Mouse (Mus musculus) spleen, adult 18-20 months (tissue): ENCODE measurements around the gene Wdr61.
"Not testable (repeated sequence)": the region's sequence is repeated elsewhere in the genome, so short reads cannot be mapped to it uniquely, and the experiment has no call there.

Source experiments
- DNase-seq, 2 experiments: peaks; one replicate each; pipeline ENCODE4 v3.0.0; 2022; ENCODE audit warnings: mixed read lengths in 2 of 2

Wdr61 gene

DNA sequence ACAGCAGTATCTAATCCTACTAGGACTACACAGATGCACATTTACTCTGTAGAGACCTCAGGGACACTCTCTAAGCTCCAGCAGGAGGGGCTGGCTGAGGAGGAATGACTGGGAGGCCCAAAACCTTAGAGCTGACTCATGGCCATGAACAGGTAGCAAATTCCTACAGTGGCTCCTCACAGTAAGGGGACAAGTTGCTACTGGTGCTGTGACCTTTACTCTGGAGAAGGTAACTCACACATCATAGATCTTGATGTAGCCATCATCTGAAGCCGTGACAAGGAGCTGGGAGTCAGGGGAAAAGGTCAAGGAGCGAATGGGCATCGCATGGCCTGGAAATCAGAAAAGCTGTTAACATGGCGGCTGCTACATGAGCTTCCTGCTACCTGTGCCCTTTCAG is 11.7 kb downstream of the Wdr61 start:
- DNase-seq, result no peak

DNA sequence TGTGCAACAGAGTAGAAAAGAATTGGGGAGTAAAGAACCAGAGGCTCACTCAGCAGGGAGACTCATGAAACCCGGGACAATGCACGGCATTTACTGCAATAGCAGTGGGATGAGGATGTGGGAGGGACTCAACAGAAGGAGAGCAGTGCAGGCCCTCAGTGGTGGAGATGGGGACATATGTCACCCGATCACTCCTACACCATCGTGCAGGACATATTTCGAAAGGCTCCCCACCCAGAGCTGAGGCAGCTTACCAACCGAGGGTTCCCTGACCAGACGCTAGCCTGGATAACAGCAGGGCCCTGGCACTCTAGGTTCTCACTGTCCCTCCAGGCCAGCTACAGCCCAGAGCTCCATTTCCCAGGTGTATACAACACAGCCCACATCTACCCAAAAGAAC is 12.2 kb downstream of the Wdr61 start:
- DNase-seq, result no peak

DNA sequence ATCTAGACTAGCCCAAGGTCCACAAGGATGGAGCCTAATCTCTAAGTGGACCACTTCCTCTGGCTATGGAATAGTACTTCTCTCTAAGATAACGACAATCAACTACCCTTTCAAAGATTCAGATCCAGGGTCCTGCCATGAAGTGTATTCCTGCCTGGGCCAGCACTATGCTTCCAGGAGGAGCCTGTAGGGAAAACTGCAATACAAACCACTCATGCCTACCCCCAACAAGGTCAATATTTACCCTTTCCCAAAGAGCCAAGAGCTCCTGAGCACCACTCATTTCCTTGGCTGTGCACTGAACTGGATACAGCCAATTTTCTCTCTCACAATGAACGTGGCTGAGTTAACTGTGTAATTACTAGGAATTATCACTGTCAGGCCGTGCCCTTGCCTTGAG is 16.8 kb downstream of the Wdr61 start:
- DNase-seq, result no peak

DNA sequence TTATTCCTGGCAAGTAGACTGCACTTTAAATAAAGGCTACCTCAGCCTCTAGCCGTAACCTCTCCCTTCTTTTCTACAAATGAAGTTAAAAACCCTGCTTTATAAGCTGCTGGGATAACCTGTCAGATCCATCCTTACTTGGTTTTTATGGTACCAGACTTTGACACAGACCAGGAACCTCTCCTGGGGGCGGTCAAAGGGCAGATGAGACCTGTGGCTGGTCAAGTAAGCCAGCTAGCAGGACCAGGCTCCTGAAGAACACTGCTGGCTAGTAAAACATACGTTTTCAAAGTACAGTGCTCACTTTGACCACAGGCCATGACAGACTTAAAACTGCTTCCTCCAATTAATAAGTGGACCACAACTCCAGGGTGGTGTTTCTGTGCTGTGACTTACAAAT is 18.5 kb downstream of the Wdr61 start:
- no peak for DNase-seq

DNA sequence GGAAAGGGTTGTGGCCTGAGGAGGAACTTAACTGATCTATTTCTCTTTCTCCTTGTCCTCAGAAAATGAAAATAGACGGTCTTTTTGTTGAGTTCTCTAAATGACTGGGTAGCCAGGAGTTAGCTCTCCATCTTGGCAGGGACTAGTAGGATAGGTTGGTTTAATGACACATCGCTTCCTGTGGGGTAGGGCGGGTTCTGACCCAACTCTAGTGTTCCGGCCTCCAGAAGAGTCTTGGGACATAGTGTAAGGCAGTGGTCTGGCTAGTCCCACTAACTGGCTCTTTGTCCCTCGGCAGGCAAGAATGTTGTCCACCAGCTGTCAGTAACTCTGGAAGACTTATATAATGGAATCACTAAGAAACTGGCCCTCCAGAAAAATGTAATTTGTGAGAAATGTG is 26.2 kb downstream of the Wdr61 start:
- DNase-seq, result no peak

DNA sequence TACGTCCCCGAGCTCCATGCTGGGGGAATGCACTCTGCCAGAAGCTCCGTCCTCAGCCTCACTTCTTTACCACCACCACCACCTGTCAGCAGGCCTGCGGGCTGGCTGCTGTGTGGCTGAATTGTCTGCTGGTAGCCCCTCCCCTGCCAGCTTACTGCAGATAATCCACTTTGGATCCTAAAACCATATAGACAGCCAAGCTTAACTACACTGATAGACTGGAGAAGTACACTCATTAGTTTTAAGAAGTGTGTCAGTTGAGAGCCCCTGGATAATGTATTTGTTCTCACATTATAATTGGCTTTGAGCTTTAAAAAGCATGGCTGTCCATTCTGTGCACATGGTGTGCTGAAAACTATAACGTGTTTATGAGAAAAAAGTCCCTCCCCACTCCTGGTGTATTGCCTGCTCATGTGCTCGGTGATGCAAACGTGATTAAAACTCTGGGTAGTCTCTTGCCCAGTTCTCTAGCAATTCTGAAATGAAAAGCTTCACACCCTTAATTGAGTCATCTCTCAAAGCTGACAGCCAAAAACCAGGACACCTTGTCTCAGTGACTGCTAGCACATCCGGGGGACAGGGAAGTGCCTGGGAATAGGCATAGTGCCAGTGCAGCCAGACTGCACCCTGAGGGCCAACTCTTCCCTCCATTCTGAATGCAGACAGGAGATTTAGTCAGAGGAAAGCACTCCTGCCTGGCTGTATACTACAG is 26.9 kb downstream of the Wdr61 start:
- no peak for DNase-seq

DNA sequence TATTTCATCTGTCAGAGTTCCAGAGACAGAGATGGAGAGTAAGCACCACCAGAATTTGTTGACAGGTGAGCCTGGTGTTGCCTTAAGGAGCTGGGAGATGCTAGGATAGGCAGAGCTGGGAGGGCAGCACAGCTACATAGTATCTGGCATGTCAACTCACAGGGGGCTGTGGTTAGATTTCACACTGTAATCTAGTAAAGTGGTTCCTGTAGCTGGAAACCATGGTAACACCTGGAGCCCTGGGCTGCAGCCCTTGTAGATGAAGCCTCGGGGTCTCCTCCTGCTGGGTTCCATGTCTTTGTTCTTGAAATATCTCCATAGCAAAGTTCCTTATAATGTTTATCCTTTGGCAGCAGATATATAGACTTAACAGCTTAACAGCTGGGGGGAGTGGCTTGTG is 28.8 kb downstream of the Wdr61 start:
- no peak for DNase-seq

DNA sequence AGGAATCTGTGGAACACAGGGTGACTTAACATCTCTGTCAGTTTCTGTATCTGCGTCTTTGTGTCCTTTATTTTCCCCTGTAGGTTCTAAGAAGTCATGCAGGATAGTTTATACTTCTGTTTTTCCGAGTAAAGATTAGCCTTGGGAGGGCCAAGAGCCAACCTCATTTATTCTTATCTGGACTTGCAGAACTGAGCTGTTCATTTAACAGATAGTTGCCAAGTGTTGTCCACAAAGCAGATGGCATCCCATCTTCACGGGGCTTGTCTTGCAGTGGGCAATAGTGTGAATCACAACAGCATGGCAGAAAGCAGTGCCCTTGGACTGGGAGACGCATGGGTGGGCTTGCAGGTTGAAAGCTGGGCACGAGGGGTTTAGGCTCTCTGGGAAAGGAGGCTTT is 30.0 kb downstream of the Wdr61 start:
- no peak for DNase-seq

DNA sequence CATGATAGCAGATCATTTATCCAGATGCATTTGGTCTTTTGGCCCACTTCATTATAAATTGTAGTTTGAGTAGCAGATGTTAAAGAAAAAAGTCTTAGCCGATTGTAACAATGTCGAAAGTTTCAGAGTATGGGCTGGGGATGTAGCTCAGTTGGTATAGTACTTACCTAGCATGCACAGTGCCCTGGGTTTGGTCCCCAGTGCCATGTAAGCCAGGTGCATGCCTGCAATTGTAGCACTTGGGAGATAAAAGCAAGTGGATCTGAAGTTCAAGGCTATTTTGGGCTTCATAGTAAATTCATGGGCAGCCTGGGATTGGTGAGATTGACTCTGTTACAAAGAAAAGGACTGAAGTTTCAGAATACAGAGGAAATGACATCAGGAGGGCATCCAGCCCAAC is 31.7 kb downstream of the Wdr61 start:
- DNase-seq, result no peak

DNA sequence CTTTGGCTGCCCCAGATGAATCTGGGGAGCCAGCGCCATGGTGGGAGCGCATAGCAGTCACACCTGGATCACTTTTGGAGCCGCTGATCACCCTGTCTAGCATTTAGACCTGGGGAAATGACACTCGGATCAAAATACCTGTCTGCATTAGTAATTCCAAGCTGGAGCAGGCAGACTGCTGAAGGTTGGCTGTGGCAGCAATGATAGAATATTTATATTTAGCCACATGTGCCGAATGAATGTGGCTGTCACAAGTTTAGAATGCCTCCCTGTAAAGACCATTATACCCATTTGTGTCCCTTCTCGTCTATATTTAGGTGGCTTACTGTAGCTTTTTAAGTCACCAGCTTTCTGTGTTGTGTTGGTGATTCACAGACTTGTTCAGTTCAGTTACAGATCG is 33.6 kb downstream of the Wdr61 start:
- no peak for DNase-seq

DNA sequence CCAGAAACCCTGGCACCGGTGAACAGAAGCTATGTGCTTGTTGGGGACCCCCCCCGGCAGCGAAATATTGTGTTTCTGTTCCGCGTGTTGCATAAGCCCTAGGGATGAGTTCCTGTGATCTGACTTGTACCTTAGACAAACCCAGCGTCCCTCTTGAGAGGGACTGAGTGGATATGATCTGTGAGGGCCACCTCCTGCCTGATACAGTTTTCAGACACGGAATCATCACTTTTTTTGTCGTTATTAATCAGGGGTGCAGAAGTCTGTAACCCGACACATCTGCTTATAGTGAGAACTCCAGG is 34.2 kb downstream of the Wdr61 start:
- no peak for DNase-seq

DNA sequence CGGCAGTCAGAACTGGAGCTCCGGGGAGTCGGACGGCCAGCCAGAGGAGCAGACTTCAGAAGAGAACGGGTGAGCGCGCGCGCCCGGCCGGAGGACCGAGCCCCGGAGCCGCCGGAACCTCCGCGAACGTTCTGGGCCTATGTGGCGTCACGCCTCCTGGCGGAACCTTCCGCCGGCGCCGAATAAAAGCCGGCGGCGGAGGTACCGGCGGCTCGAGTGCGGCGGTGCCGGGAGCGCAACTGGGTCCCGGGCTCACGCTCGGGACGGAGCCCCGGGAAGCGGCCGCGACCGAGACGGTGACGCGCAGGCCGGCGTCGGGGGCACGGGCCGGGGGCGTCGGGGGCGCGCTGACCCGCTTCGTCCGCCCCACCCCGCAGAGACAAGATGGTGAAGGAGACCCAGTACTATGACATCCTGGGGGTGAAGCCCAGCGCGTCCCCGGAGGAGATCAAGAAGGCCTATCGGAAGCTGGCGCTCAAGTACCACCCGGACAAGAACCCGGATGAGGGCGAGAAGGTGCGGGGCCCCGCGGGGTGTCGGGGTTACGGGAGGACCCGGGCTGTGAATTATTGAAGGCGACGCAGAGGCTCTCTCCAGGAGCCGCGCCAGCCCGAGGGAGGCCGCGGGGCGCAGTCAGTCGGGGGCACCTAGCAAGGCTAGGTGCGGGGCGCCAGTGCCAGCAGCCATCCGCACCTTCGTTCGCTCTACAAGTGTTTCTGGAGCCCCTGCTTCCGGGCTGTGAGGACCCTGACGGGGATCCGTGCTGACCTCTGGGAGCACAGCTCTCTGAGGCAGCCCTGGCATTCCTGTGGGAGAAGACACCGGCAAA is 34.8 kb downstream of the Wdr61 start:
- DNase-seq, result peak; percentile 45 to 61

DNA sequence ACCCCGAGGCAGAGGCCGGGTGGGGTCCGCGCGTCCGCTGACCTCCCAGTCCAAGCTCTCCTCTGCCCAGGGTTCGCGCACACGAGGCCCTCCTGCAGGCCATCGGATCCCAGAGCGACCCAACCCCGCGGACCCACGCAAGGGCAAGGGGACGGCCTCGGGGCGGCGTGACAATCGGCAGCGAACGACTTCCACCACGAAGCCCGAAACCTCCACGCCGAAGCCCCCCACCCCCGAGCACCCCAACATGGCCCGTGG is 35.3 kb downstream of the Wdr61 start:
- DNase-seq, result no peak

DNA sequence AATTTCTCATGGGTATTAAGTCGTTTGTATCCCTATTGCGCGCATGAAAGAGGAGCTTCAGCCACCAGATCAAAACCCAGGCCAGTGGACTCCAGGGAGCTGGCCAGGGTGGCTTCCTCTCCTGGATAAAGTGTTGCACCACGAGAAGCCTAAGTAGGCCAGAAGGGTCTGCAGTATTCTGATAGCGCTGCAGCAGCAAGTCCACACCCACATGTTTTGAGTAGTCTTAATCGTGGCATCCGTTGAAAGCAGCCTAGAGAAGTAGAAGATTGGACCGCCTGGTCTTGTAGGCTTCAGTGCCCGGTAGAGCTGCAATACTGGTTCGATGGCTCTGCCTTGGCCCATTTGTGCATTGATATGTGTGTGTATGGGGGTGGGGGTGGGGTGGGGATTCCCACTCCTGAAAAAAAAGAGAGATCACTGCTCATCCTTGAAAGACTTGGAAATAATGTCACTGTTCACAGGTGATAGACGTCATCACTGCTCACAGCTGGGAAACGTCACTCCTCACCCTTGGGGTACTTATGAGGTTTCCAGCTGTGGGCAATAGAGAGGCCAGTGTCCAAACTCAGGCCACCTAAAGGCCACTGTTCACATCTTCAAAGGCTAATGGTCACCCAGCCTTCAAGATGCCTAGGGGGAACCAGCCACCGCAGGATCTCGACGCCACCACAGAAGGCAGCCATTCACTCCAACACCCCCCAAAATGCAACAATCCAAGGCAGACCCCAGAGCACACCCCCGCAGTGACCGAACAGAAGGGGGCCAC is 35.8 kb downstream of the Wdr61 start, which contains the start of gene Dnaja4:
Gene Dnaja4, plus strand, starts transcription at position 556 of the 769 bp plus-strand sequence.
- no peak for DNase-seq

DNA sequence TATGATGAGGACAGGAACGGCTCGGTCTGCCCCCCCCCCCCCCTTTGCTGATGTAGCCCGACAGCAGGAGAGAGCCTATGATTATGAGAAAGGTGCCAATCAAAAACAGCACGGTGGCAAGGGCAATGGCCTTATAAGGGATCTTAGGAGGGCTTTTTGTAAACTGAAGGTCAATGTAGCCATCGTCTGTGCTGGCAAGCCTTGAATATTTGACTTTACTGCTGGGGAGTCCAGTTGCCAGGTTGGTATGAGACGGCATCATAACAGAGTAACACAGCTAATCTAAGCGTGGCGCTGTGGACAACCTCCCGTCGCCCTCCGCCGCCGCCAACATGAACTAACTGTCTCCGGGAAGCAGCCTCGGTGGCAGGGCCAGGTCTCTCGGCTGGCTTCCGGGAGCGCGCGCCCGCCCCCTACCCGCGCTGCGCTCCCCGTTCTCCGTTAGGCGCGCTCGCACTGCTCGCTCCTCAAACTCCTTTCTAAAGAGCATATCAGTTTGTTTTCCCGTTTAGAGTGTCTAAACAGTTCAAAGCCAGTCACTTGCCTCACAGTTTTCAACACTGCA is 43.0 kb downstream of the Wdr61 start:
- peak in 1 of 2 experiments; percentile 12 for DNase-seq

DNA sequence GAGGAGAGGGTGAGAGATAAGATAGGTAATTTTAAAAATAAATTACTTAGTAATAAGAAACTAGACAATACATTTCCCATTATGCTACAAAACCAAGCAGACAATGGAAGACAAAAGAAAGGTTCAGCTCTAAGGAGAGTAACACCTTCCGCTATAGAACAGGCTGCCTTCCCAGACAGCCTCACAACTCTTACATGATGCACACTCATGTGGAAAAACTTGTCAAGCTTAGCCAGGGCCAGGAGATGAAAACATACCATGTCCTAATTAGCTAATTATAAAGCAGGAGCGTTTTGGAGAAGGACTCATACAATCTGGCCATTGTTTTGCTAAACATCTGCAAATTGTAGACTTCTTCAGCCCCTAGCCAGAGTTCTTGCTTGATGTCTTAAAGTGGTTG is 43.6 kb downstream of the Wdr61 start:
- not testable (repeated sequence) for DNase-seq

DNA sequence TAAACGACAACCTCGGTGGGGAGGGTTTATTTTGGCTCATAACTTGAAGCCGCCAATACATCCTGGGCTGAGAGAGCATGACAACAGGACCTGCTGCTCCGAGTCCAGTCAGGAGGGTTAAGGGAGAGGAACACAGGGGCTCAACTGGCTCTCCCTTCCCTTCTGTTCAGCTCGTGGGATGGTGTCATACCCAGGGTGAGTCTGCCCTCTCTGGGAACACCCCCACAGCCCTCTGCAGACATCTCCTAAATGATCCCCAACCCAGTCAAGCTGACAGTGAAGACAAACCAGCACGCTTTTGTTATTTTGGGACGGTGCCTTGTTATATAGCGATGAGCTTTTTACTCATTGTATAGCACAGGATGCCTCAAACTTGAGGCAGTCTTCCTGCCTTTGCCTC is 44.9 kb downstream of the Wdr61 start:
- no peak for DNase-seq

DNA sequence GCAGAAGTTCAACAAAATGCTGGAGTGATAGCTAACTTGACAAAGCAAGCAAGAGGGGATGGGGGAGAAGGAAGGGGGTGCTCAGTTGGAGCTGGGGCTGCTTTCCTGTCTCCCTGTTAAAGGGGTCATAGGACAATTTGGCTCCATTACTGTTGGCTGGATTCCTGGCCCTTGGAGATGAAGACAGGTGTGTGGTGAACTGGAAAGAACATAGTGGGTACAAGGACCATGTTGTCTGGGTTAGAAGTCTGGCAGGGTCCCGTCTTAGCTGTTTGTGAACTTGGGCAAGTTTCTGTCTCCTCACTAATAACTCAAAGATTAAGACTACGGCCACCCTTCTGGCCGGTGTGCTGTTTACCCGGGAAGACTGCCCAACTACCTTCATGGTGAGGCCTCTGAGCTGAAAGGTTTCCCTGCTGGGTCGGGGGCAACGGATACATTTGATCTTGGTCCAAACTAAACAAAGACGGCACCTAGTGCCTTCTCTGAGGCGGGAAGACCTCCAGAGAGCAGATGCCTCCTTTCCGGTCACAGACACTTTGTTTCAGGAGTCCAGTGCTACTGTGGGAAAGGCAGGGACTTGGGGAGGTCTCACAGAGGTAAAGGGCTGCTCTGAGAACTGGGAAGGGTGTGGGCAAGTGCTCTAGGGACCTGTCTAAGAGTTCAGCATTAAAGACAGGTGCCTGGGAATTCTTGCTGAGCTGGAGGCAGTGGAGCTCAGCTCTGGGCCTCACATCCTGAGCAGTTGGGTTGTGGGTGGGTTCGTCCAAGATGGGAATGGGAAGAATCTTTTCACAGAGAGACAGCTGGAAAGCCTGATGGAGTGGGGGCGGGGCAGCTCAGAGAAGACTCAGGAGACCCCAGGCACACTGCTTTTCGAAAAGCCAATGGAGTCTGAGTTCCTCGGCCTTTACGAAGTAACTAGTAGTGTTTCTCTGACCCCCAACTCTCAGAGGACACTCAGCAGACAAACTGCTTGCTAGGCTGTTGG is 46.8 kb downstream of the Wdr61 start:
- no peak for DNase-seq

DNA sequence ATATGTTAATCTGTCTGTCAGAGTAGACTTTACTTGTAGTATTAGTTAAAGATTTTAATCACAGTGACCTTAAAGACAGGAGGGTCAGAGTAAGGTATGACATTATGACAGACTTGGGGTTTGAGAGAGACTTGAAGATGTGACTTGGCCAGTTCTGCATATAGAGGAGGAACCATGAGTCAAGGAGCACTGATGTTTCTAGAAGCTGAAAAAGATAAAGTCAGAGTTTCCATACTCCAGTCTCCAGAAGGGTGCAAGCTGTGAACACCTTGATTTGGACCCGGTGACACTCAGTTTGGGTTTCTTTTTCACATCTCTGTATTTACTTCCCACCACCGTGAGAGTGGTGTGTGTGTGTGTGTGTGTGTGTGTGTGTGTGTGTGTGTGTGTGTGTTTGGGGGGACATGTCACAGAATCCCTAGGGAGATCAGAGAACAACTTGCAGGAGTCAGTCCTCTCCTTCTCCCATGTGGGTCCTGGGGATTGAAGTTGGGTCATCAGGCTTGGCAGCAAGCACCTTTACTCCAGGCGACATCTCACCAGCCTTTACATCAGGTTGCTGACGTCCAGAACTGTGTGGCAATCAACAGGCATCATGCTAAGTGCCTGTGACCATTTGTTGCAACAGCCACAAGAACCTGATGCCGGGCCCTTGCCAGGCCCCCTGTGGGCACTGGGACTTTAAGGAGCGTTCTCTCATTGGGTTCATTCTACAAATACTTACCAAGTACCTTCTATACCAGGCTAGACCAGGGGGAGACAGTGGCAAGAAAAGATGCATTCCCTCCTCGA is 50.3 kb downstream of the Wdr61 start:
- DNase-seq, result no peak

DNA sequence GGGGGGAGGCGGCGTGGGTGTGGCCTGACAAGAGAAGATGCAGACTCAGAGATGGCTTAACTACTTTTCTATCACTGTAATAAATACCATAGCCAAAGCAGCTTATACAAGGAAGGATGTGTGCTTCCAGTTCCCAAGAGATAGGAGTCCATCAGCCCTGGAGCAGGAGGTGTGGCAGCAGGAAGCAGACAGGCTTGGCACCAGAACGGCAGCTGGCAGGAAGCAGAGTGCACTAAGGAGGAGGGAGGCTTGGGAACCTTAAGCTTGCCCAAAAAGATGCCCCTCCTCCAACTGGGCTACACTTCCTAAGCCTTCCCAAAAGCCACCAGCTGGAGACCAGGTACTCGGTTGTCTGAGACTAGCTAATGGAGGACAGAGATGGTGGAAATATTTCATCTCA is 51.5 kb downstream of the Wdr61 start:
- no peak for DNase-seq

DNA sequence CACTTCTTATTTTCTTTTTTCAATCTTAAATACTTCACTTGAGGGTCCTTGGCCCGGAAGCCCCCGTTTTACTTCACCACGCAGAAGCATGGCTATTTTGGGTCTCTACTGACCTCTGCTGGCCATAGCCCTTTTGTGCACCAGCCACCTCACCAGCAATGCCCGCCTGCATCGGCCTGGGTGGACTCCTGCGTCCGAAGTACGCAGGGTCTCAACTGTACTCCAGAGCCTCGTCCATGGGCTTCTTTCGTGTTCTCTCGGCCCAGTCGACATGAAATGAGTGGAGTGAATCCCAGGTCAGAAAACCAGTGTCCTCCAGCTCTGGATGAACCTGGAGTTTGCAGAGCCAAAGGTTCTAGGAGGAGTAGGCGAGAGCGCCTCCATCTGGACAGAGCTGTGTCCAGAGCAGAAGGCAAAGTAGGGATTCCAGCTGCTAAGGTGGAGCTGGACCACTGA is 57.8 kb downstream of the Wdr61 start:
- DNase-seq, result peak; percentile 12 to 60

DNA sequence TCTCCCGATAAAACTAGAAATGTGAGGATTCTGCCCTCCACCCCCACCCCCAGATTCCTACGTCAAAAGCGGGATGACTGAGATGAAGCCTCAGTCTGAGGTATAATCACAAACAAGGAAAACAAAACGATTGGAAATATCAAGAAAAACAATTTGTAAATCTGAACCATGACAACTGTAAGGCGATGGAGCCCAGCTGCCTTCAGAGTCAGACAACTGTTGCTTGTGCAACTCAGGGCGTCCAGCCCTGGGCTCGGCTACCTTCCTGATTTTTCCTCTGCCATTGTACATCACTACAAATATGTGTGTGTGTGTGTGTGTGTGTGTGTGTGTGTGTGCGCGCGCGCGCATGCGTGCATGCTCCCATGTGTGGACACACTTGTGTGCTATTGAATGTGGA is 60.4 kb downstream of the Wdr61 start:
- DNase-seq, result no peak
